Mouse (Mus musculus) c-Kit-positive CD71-negative TER-119-negative erythroid progenitor cells, embryonic 14.5 days (primary cell): Measurements from ENCODE around the gene 4930578G10Rik.
A peak's percentile ranks its signal among the peaks of the same experiment; 100 is the strongest.
"Not testable (repeated sequence)": the region's sequence is repeated elsewhere in the genome, so short reads cannot be mapped to it uniquely, and the experiment has no call there.

Experiments
- DNase-seq: peaks from one replicate; pipeline ENCODE4 v3.0.0-alpha.2; 2013; ENCODE audit warnings: low read depth

Gene 4930578G10Rik

DNA sequence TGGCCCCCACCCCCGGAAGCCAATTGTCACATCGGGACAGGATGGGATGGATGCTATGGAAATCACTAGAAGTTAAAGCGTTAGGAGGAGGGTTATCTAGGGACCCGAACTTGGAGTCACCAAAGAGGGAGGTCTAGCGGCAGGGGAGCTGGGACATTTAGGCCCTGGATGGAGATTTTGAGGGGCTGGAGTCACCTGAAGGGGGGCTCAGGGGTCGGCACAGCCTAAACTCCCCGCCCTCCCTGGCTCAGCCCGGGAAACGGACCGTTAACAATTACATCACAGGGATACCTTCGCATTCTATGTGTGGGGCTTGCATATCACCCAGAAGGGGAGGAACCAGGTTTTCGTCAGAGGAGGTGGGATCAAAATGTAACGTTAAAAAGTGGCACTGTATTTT is at the start of gene 4930578G10Rik:
TSS of gene 4930578G10Rik (plus strand) at position 301 of the 400 bp plus-strand sequence.
- DNase-seq, result not testable (repeated sequence)

DNA sequence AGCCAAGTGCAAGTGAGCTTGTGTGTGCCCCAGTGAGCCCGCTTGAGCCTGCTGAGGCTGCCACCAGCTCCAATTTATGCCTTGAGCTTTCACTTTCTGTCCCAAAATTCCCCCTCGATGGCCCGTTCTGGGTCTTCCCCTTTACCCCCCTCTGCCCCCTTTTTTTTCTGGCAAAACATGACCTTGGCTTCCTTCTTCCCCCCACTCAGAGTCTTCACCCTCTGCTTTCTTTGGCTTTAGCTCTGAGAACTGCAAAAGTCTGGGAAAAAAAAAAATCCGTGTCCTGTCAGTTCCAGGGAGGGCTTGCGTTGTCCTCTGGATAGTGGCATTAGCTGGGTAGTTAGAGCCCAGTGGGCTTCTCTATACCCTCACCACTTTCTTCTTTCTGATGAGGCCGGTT is 21.1 kb downstream of the 4930578G10Rik start, which contains the start of gene Ccl19:
TSS of gene Ccl19 (minus strand) at position 101 of the 400 bp plus-strand sequence.
- not testable (repeated sequence) for DNase-seq

DNA sequence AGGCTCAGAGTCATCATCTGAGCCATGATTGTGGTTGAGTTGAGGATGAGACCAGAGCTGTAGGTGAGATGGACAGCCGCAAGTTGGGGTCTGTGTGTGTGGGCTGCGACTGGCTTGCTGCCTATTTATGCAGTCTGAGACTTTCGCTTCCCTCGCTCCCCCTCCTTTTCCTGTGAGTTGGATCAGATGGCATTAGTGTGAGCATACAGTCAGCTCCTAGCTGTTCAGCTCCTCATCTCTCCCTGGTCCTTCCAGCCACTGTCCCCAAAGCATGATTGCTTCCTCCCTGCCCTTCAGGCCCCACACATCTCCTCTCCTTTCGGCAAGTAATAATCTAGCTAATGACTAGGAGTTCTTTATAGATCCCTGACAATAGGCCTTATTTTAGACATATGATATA is 38.5 kb downstream of the 4930578G10Rik start, which contains the start of gene Ccl21a:
TSS of gene Ccl21a (minus strand) at position 101 of the 400 bp plus-strand sequence.
- DNase-seq, result not testable (repeated sequence)

DNA sequence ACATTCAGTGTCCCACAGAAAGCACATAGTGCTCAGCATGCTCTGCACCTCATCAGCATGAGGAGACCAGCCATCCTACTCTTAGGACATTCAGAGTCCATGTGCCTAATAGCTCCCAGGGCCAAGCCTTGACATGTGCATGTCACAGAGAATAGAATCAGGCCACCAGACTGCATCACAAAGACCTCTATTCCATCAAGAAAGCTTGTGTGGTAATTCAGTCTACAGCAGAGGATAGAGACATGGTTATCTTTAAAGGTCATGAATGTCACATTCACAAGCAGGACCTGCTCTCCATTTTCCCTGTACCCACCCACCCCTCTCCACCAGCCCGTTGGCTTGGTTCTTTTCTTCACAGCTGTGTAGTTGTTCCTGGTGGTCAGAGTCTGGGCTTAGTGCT is 118.4 kb downstream of the 4930578G10Rik start, which contains the start of gene Fam205a1:
TSS of gene Fam205a1 (minus strand) at position 101 of the 400 bp plus-strand sequence.
- DNase-seq, result not testable (repeated sequence)

DNA sequence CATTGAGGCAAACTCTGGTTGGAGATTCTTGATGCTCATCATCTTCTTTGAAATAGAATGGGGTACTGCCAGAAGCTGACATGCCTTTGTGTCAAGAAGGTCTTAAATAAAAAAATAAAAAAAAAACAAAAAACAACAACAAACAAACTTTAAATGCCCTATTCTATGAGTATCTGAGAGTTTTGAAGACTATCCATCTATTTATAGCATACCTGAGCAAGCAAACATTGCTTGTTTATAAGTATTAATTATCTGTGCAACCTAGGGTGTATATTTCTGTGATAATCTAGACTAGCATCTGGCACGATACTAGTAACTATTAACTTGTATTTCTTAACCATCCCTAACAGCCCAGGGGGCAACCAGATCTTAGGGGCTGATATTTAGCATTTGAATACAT is 121.3 kb downstream of the 4930578G10Rik start, which contains the start of gene Gm12394:
TSS of gene Gm12394 (minus strand) at position 101 of the 400 bp plus-strand sequence.
- DNase-seq, result not testable (repeated sequence)

DNA sequence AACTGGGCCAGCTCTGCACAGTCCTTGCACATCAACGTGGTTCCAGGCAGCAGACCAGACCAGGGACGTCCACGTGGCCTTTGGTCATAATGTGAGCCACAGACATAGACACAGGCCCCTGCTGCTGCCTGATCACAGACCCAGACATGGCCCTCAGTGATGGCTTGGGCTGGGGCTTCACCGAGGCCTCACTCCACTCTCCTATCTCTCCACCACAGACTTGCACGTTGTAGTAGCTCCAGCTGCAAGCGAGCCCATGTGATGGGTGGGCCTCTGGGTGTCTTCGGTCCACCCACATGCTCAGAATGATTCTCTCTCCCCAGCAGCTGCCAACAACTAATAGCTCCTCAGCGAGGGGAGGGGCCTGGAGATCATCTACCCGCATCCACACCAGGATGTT is 125.1 kb downstream of the 4930578G10Rik start:
- not testable (repeated sequence) for DNase-seq

DNA sequence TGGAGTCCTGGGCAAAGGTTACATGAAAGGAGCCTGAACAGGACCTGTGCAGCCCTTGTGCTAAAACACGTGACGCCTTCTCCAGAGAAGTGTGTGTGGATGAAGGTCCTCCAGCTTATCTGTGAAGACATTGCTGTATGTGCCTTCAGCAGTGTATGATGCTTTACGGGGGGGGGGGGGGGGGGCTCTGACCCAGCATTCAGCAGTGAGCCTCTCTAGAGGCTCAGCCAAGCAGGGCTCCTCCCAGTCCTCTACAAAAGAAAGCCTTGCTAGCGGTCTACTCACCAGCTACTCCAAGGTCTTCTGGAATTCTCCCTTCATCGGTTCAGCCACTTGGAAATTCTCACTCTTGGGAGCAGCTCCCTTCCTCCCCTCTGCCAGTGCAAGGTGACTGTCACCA is 128.1 kb downstream of the 4930578G10Rik start:
- DNase-seq, result not testable (repeated sequence)

DNA sequence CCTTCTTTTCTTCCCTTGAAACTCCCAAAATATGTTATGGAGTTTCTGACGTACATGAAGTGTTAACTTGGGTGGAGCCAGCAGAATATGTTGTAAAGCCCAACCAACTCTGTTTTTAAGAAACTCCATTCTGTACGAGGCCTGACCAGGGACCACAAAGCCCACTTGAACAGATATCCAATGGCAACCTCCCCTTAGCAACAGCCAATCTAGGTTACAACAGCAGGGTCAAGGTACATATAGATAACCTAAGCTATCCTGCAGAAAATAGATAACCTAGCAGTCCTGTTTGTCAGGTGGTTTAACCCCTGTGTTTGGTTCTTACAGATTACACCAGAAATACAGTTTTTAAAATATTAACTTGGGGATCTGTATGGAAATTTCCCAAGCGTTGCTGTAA is 132.0 kb downstream of the 4930578G10Rik start:
- DNase-seq, result no peak

DNA sequence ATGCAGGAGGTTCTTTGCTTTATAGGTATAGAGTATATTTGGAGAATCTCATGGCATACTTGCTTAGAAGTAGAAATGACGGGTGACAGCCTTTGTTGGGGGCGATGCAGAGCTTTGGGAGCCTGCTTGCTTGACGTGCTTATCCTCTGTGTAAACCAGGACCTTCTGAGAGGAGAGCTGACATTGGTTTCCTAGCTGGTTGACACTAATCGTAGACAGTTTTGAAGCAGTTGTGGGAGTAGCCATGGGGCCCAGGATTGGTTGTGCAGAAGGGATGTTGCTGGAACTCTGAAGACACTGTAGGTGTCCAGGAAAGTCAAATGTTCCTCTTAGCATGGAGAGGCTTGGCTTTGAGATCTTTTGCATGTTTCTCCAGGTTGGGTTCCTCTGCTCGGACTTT is 132.8 kb downstream of the 4930578G10Rik start:
- DNase-seq, result no peak

DNA sequence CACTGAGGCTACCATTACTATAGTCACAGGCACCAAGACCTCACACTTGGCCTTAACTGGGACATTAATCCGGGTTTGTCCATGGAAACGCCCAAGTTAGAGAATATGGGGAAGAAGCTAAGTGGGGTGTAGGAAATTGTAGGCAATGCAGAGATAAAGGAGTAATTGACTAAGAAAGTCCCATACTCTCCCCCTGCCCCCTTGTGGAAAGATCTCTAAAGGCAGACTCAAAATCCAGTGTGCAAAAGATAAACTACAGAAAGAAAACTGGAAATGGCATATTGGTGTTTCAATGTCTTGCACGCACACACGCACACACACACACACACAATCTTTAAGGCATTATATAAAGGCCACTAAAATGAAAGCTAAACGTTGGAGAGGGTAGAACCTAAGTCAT is 135.4 kb downstream of the 4930578G10Rik start:
- no peak for DNase-seq

DNA sequence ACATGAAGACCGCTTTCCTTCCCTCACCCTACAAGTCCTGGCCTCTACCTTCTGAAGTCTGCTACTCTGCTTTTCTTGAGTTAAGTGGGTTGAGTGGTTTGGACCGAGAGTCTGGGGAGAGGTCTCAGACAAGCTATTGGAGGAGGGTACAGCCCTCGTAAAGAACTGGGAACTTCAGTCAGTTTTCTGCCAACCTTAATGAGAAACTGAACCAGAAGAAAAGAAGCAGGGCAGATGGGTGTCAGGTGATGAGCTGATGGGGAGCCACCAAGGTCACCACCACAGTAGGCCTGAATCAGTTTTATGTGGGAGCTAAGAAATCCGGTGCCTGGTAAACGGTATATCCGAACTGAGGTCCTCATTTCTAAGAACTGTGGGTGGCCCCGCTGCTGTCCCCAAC is 136.8 kb downstream of the 4930578G10Rik start:
- DNase-seq, result no peak

DNA sequence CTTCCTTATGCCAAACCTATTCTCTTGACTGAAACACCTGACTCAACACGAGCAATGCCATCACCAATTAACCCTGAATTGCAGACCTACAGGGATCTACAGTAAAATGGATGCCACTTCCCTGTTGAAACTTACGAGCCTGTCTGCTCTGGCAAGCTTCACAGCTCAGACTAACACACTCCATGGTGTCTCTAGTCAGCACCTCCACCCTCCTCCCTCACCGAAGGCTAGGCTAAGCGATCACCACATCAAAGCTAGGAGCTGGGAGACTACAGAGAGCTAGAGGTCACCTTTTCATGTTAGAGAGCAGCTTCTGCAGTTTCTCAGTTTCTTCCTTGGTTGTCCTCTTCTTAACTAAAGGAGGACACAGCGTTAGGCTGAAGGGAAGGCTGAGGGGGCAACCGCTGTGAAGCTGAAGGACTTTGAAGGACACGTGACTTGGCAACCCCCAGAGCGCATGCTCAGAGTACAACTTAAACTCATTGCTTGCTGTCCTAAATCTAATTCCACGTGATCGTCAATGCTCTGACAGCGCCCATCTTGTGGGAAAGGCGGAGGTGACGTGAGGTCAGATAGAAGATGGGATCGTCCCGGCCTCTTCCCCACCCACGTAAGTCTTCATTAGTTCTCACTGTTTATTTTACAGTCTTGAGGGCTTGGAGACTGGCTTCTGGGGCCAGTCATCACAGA is 137.5 kb downstream of the 4930578G10Rik start:
- no peak for DNase-seq

DNA sequence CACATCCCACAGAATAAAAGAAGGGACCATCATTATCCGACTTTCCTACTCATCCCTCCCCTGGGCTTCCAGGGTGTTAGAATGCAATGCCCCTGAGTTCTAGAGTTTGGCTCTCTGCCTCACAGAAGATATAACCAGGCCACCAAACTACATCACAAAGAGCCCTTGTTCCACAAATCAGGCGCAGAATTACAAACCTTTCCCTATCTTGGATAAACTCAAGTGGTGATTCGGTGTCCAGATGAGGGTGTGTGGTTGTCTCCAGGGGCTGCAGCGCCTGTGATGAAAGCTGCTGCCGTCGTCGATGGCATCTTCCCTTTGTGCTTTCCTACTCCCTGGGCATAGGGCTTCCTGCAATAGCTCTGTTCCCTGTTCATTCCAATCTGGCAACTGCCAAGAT is 138.8 kb downstream of the 4930578G10Rik start, which contains the start of gene Fam205c:
TSS of gene Fam205c (minus strand) at position 101 of the 400 bp plus-strand sequence.
- DNase-seq, result no peak

DNA sequence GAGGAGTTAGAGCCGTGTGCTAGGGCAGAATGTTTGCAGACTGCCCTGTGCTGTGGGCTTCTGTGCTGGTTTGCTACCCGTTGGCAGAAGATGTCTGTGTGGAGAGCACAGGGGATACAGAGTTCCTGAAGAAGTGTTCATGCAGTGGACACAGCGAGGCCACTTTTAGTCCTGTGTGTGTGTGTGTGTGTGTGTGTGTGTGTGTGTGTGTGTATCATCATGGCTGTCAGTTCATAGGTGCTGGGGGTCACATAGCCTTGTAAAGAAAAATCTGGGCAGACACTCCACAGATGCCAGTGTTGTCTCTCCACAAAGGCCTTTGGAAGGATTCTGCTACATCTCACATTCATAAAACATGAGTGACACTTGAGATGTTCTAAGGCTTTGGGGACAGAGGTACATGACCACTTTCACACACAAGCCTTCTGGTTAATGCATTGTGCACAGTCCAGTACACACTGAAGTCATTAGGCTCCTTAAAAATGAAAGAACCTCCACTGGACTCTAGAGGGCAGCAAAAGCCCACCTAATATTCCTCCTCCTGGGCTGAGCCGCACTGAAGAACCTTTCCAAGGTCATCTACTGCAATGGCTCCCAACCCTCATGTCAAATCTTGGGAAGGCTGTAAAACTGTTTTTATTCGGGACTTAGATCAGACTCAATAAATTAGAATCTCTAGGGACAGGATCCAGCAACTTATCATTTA is 141.4 kb downstream of the 4930578G10Rik start:
- peak; percentile 14 for DNase-seq

DNA sequence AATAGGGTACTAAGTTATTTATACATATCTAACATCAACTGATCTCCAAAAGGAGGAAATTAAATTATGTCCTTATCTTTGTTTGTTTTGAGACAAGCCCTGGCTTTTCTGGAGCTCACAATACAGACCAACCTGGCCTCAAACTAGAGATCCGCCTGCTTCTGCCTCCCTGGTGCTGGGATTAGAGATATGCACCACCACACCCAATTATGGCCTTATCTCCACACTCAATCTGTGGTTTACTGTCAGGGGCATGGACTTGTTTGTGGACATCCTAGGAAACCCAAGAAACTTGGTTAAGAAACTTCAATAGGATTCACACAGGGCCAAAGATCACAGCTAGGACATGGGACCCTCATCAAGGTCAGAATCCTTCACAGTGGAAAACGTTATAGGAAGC is 142.3 kb downstream of the 4930578G10Rik start:
- no peak for DNase-seq

DNA sequence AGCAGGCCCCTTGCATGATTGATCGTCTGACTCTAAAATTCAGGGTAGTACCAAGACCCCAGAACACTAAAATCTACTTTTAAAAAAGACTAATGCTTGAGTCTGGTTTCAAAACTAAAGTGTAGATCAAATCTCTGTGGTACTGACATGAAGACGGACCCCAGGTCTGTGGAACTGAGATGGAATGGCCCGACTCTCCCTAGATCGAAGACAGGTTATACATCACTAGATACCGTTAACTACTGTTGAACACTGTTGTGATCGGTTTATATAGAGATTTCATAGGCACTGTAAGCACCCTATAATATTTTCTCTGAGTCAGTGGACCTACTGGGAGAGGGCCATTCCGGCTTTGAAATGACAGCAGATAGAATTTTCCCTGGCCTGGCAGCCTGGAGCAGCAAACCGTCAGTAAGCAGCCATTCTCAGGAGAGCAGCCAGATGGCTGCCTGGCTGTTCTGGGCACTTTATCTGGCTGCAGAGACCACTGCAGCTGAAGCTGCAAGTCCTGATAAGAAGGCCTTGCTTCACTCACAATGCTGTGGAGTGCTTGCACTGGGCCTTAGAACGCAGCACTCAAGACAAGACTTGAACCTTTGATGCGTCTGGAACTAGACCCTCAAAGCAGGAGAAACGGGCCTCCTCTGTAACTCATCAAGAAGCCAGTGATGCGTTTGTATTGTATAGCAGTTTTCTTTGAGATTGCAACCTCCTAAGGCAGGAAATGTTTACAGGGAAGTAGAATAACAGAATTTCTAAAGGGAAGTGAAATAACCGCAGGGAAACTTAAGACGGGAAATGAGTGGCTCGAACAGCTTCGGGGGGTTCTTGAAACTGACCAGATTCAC is 144.7 kb downstream of the 4930578G10Rik start:
- no peak for DNase-seq

DNA sequence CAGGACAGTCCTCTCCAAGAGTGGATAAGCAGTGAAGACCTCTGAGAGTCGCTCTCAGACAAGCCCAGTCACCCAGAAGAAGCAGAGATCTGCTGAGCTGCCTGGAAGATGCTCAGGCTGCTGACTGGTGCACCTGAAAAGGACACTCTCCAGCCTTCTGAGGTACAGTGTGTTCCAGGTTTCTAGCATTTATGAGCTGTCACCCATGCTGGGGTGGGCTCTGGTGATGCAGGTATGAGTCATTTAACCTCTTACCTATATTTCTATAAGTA is 145.3 kb downstream of the 4930578G10Rik start:
- DNase-seq, result no peak

DNA sequence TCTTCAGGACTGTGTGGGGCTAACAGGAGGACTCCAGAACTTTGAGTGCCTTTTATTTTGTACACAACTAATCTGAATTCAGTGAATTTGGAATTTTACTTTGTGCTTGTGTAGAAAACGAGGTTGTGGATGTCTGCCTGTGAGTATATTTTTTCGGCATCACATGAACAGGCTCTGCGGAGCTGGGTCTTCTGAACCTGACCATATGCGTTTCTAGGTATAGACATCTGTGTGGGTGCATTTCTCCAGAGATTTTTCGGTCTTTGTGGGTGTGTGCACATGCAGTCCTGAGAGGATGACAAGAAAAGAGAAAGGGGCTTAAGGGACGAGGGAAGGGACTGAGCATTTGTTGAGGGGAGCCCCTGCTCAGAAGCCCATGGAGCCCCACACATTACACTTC is 151.6 kb downstream of the 4930578G10Rik start:
- no peak for DNase-seq

DNA sequence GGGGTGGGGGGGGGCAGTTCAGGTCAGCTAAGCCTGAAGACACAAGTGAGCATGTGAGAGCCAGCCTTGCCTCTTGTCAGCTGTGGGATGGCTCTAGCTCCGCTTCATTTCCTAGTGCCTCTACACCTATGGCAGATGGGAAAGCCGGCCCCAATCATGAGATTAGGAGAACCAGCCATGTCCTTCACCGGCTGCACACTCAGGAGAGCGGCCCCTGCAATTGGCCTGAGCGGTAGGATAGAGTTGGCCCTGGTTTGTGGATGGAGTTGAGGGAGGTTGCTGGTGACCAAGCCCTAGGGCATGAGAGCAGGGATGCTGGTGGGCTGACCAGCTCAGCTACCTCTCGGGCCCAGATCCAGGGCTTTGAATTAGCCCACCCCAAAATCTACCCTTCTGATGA is 153.5 kb downstream of the 4930578G10Rik start:
- DNase-seq, result no peak

DNA sequence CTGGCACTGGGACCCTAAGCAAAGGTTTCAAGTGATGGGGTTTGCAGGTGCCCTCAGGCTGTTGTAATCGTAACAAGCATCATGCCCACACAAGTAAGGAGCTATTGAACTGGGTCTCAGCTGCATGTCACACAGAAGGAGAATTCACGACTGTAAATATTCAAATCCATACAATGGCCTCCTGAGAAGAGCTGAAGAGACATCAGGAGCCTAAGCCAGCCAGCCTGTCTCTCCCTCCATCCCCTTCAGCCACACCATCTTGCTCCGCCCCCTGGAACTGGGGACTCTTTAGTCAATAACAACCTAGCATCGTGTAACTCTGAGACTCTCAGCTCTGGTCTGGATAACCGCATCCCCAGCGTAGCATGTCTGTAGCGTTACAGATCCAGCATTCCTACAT is 155.8 kb downstream of the 4930578G10Rik start:
- no peak for DNase-seq

DNA sequence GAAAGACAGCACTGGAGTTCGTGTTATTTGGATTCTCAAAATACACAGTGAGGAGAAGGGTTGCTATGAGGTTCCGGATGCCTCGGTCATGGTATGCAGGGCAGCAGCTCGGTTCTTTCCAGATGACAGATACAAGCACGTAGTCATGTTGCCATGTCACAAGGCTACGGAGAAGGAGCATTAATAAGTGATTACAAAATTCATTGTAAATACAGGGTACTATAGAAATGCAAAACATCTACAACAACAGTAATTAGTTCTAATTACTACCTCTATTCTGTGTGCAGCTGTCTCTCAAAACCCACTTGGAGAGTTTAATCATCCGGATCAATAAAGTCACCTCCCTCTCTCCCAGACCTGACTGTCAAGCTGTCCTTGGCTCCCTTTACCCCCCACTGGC is 159.8 kb downstream of the 4930578G10Rik start:
- no peak for DNase-seq
